Mouse (Mus musculus): ENCODE results near the gene Rab5if. TPM values are rescaled to one million over a fixed set of nuclear protein-coding genes. Genes with fewer than 3 reads are reported as not detected.

Gene Rab5if
- polyA plus RNA-seq (2015; fragmentation: Illumina TruSeq; extraction: RNeasy Lipid Tissue Mini Kit (QIAGEN cat#74804); ENCODE audit: low read depth, low replicate concordance), result 93.8 TPM

GRCm38 (mm10) chr2:156862772-156863486 lies at the start of gene Rab5if:
TSS of gene Rab5if (plus strand) at chr2:156863128.

GRCm38 (mm10) chr2:156839319-156840191 lies 23.4 kb upstream of the Rab5if start, which contains the start of gene Tgif2:
TSS of gene Tgif2 (plus strand) at chr2:156840007.

DNA sequence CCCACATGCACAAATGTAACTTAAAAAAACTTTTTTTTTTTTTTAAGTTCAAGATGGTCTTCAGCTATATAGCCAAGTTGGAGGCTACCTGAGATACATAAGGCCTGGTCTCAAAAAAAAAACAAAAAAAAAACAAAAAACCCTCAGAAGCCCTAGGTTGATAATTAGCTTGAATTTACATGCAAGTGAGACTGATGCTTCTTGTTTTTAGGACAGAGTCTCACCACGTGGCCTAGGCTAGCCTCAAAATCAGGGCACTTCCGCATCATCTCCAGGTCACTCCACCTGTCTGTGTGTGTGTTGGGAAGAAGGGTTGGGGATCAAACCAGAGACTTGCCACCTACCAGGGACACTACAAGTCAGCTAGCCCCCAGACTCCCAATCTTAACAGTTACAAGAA lies 5.1 kb upstream of the Rab5if start, which contains the start of gene 4930518I15Rik:
TSS of gene 4930518I15Rik (minus strand) at position 112 of the 400 bp plus-strand sequence.

DNA sequence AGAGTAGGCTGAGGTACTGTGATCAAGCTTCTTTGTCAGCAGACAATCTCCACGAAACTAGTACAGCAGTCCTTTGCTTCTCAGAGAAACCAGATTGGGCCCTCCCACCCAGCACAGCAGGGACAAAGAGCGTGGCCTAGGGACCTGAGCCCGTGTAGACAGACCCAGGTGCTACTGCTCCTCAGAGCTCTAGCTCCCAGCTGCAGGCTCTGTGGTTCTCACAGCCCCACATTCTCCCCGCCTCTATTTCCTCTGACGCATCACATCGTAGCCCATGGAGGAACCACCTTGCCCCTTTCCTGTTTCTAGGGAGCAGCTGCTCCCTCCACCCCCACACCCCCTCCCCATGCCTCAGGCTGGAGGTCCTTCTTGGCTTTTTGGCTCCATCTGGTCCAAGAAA lies 24.1 kb downstream of the Rab5if start, which contains the start of gene Sla2:
TSS of gene Sla2 (minus strand) at position 176 of the 400 bp plus-strand sequence.

Other genes starting within 250 kb of the Rab5if start
- 135 TPM for gene Dlgap4, start 249.4 kb upstream of the Rab5if start, polyA plus RNA-seq (2015; fragmentation: Illumina TruSeq; extraction: RNeasy Lipid Tissue Mini Kit (QIAGEN cat#74804); ENCODE audit: low read depth, low replicate concordance)
- 36.4 TPM for gene Myl9, start 87.7 kb upstream of the Rab5if start, polyA plus RNA-seq (2015; fragmentation: Illumina TruSeq; extraction: RNeasy Lipid Tissue Mini Kit (QIAGEN cat#74804); ENCODE audit: low read depth, low replicate concordance)
- gene Tgif2, start 23.1 kb upstream of the Rab5if start, polyA plus RNA-seq (2015; fragmentation: Illumina TruSeq; extraction: RNeasy Lipid Tissue Mini Kit (QIAGEN cat#74804); ENCODE audit: low read depth, low replicate concordance), result 1.1 TPM
- 1.6 TPM for gene 4930518I15Rik, start 5.2 kb upstream of the Rab5if start, polyA plus RNA-seq (2015; fragmentation: Illumina TruSeq; extraction: RNeasy Lipid Tissue Mini Kit (QIAGEN cat#74804); ENCODE audit: low read depth, low replicate concordance)
- gene Sla2, start 24.1 kb downstream of the Rab5if start, polyA plus RNA-seq (2015; fragmentation: Illumina TruSeq; extraction: RNeasy Lipid Tissue Mini Kit (QIAGEN cat#74804); ENCODE audit: low read depth, low replicate concordance), result 0.55 TPM
- 503 TPM for gene Ndrg3, start 128.9 kb downstream of the Rab5if start, polyA plus RNA-seq (2015; fragmentation: Illumina TruSeq; extraction: RNeasy Lipid Tissue Mini Kit (QIAGEN cat#74804); ENCODE audit: low read depth, low replicate concordance)
- 5.0 TPM for gene Dsn1, start 144.0 kb downstream of the Rab5if start, polyA plus RNA-seq (2015; fragmentation: Illumina TruSeq; extraction: RNeasy Lipid Tissue Mini Kit (QIAGEN cat#74804); ENCODE audit: low read depth, low replicate concordance)
- gene Soga1, start 216.1 kb downstream of the Rab5if start, polyA plus RNA-seq (2015; fragmentation: Illumina TruSeq; extraction: RNeasy Lipid Tissue Mini Kit (QIAGEN cat#74804); ENCODE audit: low read depth, low replicate concordance), result 8.2 TPM
- gene Tldc2, start 223.9 kb downstream of the Rab5if start, polyA plus RNA-seq (2015; fragmentation: Illumina TruSeq; extraction: RNeasy Lipid Tissue Mini Kit (QIAGEN cat#74804); ENCODE audit: low read depth, low replicate concordance), result not detected

Measured in brain, adult 10 weeks (tissue).